Mouse (Mus musculus) CH12.LX (cell line): ENCODE measurements at regions not wholly inside any gene's neighbourhood (a gene's known extent, or its start where the extent isn't known, plus 50 kb on each side); places are given as distances from the start of the nearest gene placed in this dataset.

Source experiments
- DNase-seq: peaks from one replicate; pipeline ENCODE4 v3.0.0-alpha.2; 2013; ENCODE audit errors: extremely low read depth
- H3K27ac ChIP-seq: 2 replicates; pipeline ENCODE4 v1.5.1; 2012; ENCODE audit warnings: low read depth, mild to moderate bottlenecking, control low read depth, moderate library complexity; ENCODE audit not compliant: insufficient read depth
- H3K27me3 ChIP-seq: replicated peaks from 2 replicates; pipeline ENCODE3; 2012; ENCODE audit warnings: inconsistent platforms
- H3K36me3 ChIP-seq, 2 experiments: replicated peaks in 1 of 2; 2 replicates each; pipeline versions ENCODE3 to v1.6.1; 2012; ENCODE audit warnings: inconsistent platforms in 1 of 2, low read length in 1 of 2, mild to moderate bottlenecking in 1 of 2, mixed read lengths in 1 of 2, moderate library complexity in 1 of 2; ENCODE audit not compliant: control insufficient read depth in 1 of 2, insufficient read depth in 1 of 2
- H3K4me1 ChIP-seq, 2 experiments: 2 replicates each; pipeline ENCODE4 v1.6.1; 2012; ENCODE audit warnings: inconsistent platforms in 1 of 2, moderate library complexity in 1 of 2; ENCODE audit not compliant: insufficient read depth in 2 of 2, control insufficient read depth in 1 of 2
- H3K4me2 ChIP-seq: 2 replicates; pipeline ENCODE4 v1.6.1; 2012; ENCODE audit warnings: low read depth, mild to moderate bottlenecking, control low read depth; ENCODE audit not compliant: poor library complexity, insufficient read depth, severe bottlenecking
- H3K4me3 ChIP-seq, 3 experiments: fragments of 150-350 bp in 1 of 3; sonication (generic) in 1 of 3; replicated peaks in 1 of 3; 2 replicates each; pipeline versions ENCODE3 to v1.5.1; 2011 to 2012; ENCODE audit warnings: low read depth in 2 of 3, low read length in 2 of 3, mild to moderate bottlenecking in 2 of 3, moderate library complexity in 2 of 3, control low read depth in 1 of 3, improper control_type of control experiment in 1 of 3, inconsistent platforms in 1 of 3, mixed read lengths in 1 of 3; ENCODE audit not compliant: poor library complexity in 1 of 3
- H3K79me2 ChIP-seq: replicated peaks from 2 replicates; pipeline ENCODE4 v1.6.1; 2012; ENCODE audit warnings: mild to moderate bottlenecking, moderate library complexity; ENCODE audit not compliant: control insufficient read depth, poor library complexity, insufficient read depth, severe bottlenecking; ENCODE audit errors: extremely low read depth
- H3K9ac ChIP-seq: 2 replicates; pipeline ENCODE4 v1.6.1; 2012; ENCODE audit warnings: low read depth, mild to moderate bottlenecking, control low read depth, moderate library complexity; ENCODE audit not compliant: insufficient read depth
- H3K9me3 ChIP-seq: replicated peaks from 2 replicates; pipeline ENCODE3; 2012; ENCODE audit warnings: low read length, inconsistent platforms, mixed read lengths
- BHLHE40 ChIP-seq: IDR thresholded peaks from 2 replicates; pipeline ENCODE4 v1.6.1; 2011; ENCODE audit warnings: mild to moderate bottlenecking, low read depth, low read length, improper control_type of control experiment
- CHD1 ChIP-seq: IDR thresholded peaks from 2 replicates; pipeline ENCODE4 v1.6.1; 2012; ENCODE audit warnings: low read depth, low read length, improper control_type of control experiment, inconsistent platforms
- CHD2 ChIP-seq: IDR thresholded peaks from 2 replicates; pipeline ENCODE4 v1.6.1; 2011; ENCODE audit warnings: low read length, improper control_type of control experiment
- CTCF ChIP-seq, 2 experiments: IDR thresholded peaks in 1 of 2; conservative IDR thresholded peaks in 1 of 2; 2 replicates each; pipeline ENCODE4 v1.5.1; 2011 to 2012; ENCODE audit warnings: low read depth in 2 of 2, low read length in 2 of 2, improper control_type of control experiment in 1 of 2, inconsistent platforms in 1 of 2, mild to moderate bottlenecking in 1 of 2, moderate library complexity in 1 of 2
- E2F4 ChIP-seq: IDR thresholded peaks from 2 replicates; pipeline ENCODE4 v1.6.1; 2011; ENCODE audit warnings: low read depth, low read length, improper control_type of control experiment; ENCODE audit not compliant: insufficient replicate concordance
- EP300 ChIP-seq: IDR thresholded peaks from 2 replicates; pipeline ENCODE4 v1.6.1; 2011; ENCODE audit warnings: low read length, improper control_type of control experiment
- GABPA ChIP-seq: IDR thresholded peaks from 2 replicates; pipeline ENCODE4 v1.6.1; 2012; ENCODE audit warnings: low read depth, low read length, improper control_type of control experiment, inconsistent platforms; ENCODE audit not compliant: insufficient replicate concordance
- HCFC1 ChIP-seq: IDR thresholded peaks from 2 replicates; pipeline ENCODE4 v1.6.1; 2012; ENCODE audit warnings: low read depth, mild to moderate bottlenecking, inconsistent platforms, low read length, improper control_type of control experiment
- JUN ChIP-seq: IDR thresholded peaks from 2 replicates; pipeline ENCODE4 v1.6.1; 2011; ENCODE audit warnings: low read depth, mild to moderate bottlenecking, low read length, improper control_type of control experiment, moderate library complexity; ENCODE audit not compliant: insufficient read depth
- MAX ChIP-seq: IDR thresholded peaks from 2 replicates; pipeline ENCODE4 v1.6.1; 2011; ENCODE audit warnings: low read length, improper control_type of control experiment
- MEF2A ChIP-seq: IDR thresholded peaks from 2 replicates; pipeline ENCODE4 v1.6.1; 2014; ENCODE audit warnings: low read depth, mild to moderate bottlenecking, inconsistent platforms, low read length, improper control_type of control experiment, borderline replicate concordance
- NELFE ChIP-seq: IDR thresholded peaks from 2 replicates; pipeline ENCODE4 v1.6.1; 2011; ENCODE audit warnings: low read depth, low read length, improper control_type of control experiment
- PAX5 ChIP-seq: IDR thresholded peaks from 2 replicates; pipeline ENCODE4 v1.6.1; 2012; ENCODE audit warnings: low read length, inconsistent platforms, mixed read lengths
- POLR2A ChIP-seq: IDR thresholded peaks from 2 replicates; pipeline ENCODE4 v1.6.1; 2011; ENCODE audit warnings: low read depth, mild to moderate bottlenecking, improper control_type of control experiment, low read length
- POLR2AphosphoS2 ChIP-seq: IDR thresholded peaks from 2 replicates; pipeline ENCODE4 v1.6.1; 2011; ENCODE audit warnings: low read depth, low read length, improper control_type of control experiment
- RAD21 ChIP-seq: IDR thresholded peaks from 2 replicates; pipeline ENCODE4 v1.6.1; 2011; ENCODE audit warnings: low read depth, mild to moderate bottlenecking, low read length, improper control_type of control experiment, moderate library complexity
- RCOR1 ChIP-seq: conservative IDR thresholded peaks from 2 replicates; pipeline ENCODE4 v1.6.1; 2012; ENCODE audit warnings: low read depth, mild to moderate bottlenecking, inconsistent platforms, low read length, improper control_type of control experiment
- SIN3A ChIP-seq: IDR thresholded peaks from 2 replicates; pipeline ENCODE4 v1.6.1; 2012; ENCODE audit warnings: low read length, improper control_type of control experiment, inconsistent platforms
- USF2 ChIP-seq: conservative IDR thresholded peaks from 2 replicates; pipeline ENCODE4 v1.6.1; 2011; ENCODE audit warnings: low read depth, low read length, improper control_type of control experiment
- ZKSCAN1 ChIP-seq: IDR thresholded peaks from 2 replicates; pipeline ENCODE4 v1.6.1; 2012; ENCODE audit warnings: low read depth, inconsistent platforms, low read length, improper control_type of control experiment, borderline replicate concordance
- ZMIZ1 ChIP-seq: IDR thresholded peaks from 2 replicates; pipeline ENCODE4 v1.6.1; 2012; ENCODE audit warnings: low read depth, mild to moderate bottlenecking, inconsistent platforms, low read length, improper control_type of control experiment
- dilution Hi-C: fragments of 300-500 bp; cut with MboI; formaldehyde crosslinking; loops from 2 replicates; pipeline ENCODE4 v1.14.3; 2020; ENCODE audit warnings: low sequenced_read_pairs; ENCODE audit not compliant: extremely low pct_unique_long_range_greater_than_20kb, extremely low pct_ligation_motif_present
- in situ Hi-C: fragments of 300-500 bp; cut with MboI; formaldehyde crosslinking; loops from 3 replicates; pipeline ENCODE4 v1.14.3; 2019; ENCODE audit warnings: low sequenced_read_pairs, low pct_ligation_motif_present, low pct_unique_long_range_greater_than_20kb, mixed read lengths

- Histone ChIP-seq H3K4me1 (no peaks in the 10 kb centered on the region), H3K4me2 (no peak overlapping the region), H3K36me3 (no peaks in the 10 kb centered on the region), H3K27me3 (peaks cover 25% of the 10 kb centered on the region), H3K4me3 (no peak overlapping the region), H3K9me3 (no peaks in the 10 kb centered on the region), H3K9ac (no peak overlapping the region), H3K79me2 (no peaks in the 10 kb centered on the region), H3K27ac (no peak overlapping the region)
- no peak for TF ChIP-seq BHLHE40
- no peak for TF ChIP-seq HCFC1
- no peak for TF ChIP-seq E2F4
- DNase-seq = no peak
- dilution Hi-C loops = no loop called here
- in situ Hi-C loops = no loop called here
Observed at GRCm38 (mm10) chr14:36731095-36731494, 237.5 kb downstream of the Ccser2 start.

DNA sequence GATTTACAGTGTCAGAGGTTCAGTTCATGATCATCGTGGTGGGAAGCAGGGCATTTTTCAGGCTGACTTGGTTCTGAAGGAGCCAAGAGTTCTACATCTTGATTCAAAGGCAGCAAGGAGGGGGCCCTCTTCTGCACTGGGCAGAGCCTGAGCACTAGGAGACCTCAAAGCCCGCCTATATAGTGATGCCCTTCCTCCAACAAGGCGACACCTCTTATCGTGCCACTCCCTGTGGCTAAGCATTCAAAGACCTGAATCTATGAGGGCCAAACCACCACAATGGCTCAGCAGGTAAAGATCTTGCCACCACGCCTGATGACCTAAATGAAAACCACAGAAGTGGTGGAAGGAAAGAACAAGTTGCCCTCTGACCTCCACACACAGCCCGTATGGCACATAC is 242.5 kb downstream of the Ccser2 start:
- in situ Hi-C loops (no loop called here), dilution Hi-C loops (no loop called here)
- TF ChIP-seq E2F4 = no peak
- TF ChIP-seq CTCF (conservative IDR thresholded peaks at IDR 0.05 in 1 of 2, IDR thresholded peaks at IDR 0.05 in 1 of 2; ENCODE audit: low read depth in 2 of 2, low read length in 2 of 2) = no peak
- TF ChIP-seq CHD1 = no peak
- no peak for TF ChIP-seq SIN3A
- no peak for TF ChIP-seq RCOR1
- no peak for TF ChIP-seq MAX
- no peak for TF ChIP-seq EP300

DNA sequence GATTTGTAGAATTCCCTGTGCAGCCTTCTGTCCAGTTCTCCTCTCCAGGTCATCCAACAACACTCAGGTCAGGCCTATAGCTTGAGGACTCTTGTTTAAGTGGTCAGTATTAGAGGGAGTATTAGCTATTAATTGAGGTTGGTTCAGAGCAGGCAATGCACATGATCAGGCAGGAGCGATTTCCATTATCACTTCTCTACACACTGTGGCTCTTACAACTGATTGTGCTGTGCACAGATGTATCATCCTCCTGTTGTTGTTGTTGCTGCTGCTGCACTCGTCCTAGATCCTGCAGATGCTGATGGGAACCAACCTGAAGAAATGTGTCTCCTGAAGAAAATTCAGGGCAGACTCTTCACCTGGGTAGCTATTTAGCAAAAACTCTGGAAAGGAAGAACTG is 252.9 kb downstream of the Ccser2 start:
- no peak for TF ChIP-seq CHD1
- no peak for TF ChIP-seq ZMIZ1
- no peak for TF ChIP-seq PAX5
- TF ChIP-seq MAX = no peak
- TF ChIP-seq RAD21 = no peak
- no peak for TF ChIP-seq ZKSCAN1
- no peak for TF ChIP-seq RCOR1
- TF ChIP-seq JUN = no peak
- TF ChIP-seq CTCF (conservative IDR thresholded peaks at IDR 0.05 in 1 of 2, IDR thresholded peaks at IDR 0.05 in 1 of 2; ENCODE audit: low read depth in 2 of 2, low read length in 2 of 2) = no peak
- no peak for TF ChIP-seq NELFE
- TF ChIP-seq MEF2A = no peak
- no peak for TF ChIP-seq USF2
- TF ChIP-seq EP300 = no peak
- TF ChIP-seq POLR2AphosphoS2 = no peak
- TF ChIP-seq CHD2 = no peak
- TF ChIP-seq POLR2A = no peak
- no peak for TF ChIP-seq GABPA
- no peak for TF ChIP-seq HCFC1
- DNase-seq = no peak
- H3K79me2 ChIP-seq = no peaks in the 10 kb centered on the region
- dilution Hi-C loops = no loop called here
- peaks cover 17% of the 10 kb centered on the region for H3K27me3 ChIP-seq
- H3K4me2 ChIP-seq = no peak overlapping the region
- no peak overlapping the region for H3K27ac ChIP-seq
- no peaks in the 10 kb centered on the region for H3K36me3 ChIP-seq
- H3K9me3 ChIP-seq = no peaks in the 10 kb centered on the region
- no peaks in the 10 kb centered on the region for H3K4me1 ChIP-seq
- no peak overlapping the region for H3K4me3 ChIP-seq
- in situ Hi-C loops = no loop called here
- no peak overlapping the region for H3K9ac ChIP-seq

More for the DNA sequence above, 242.5 kb downstream of the Ccser2 start:
- Histone ChIP-seq H3K79me2 (no peaks in the 10 kb centered on the region), H3K27me3 (peaks cover 36% of the 10 kb centered on the region), H3K4me1 (no peaks in the 10 kb centered on the region), H3K4me3 (no peak overlapping the region), H3K36me3 (no peaks in the 10 kb centered on the region), H3K4me2 (no peak overlapping the region), H3K27ac (no peak overlapping the region), H3K9me3 (no peaks in the 10 kb centered on the region), H3K9ac (no peak overlapping the region)
- no peak for DNase-seq
